Mouse (Mus musculus) forebrain, embryonic 16.5 days (tissue): ENCODE data around the gene Nck2. TPM values are rescaled to one million over a fixed set of nuclear protein-coding genes. Genes with fewer than 3 reads are reported as not detected.
"Not testable (repeated sequence)": the region's sequence is repeated elsewhere in the genome, so short reads cannot be mapped to it uniquely, and the experiment has no call there.

Experiments used
- ATAC-seq: fragments of 200-750 bp; cut with Nextera tagmentation; 2 replicates; pipeline ENCODE4 v1.8.0; 2017; ENCODE audit warnings: mild to moderate bottlenecking, moderate library complexity
- H3K27ac ChIP-seq: fragments of 300-500 bp; sonication (generic); 2 replicates; pipeline ENCODE4 v1.5.1; 2014; ENCODE audit warnings: low read length, control low read depth
- H3K27me3 ChIP-seq: fragments of 300-500 bp; sonication (generic); replicated peaks from 2 replicates; pipeline ENCODE4 v1.6.1; 2014; ENCODE audit warnings: low read length; ENCODE audit not compliant: control insufficient read depth, insufficient read depth
- H3K36me3 ChIP-seq: fragments of 300-500 bp; sonication (generic); 2 replicates; pipeline ENCODE4 v1.6.1; 2014; ENCODE audit not compliant: control insufficient read depth, insufficient read depth
- H3K4me1 ChIP-seq: fragments of 300-500 bp; sonication (generic); replicated peaks from 2 replicates; pipeline ENCODE4 v1.6.1; 2014; ENCODE audit warnings: low read length; ENCODE audit not compliant: control insufficient read depth, insufficient read depth
- H3K4me2 ChIP-seq: fragments of 300-500 bp; sonication (generic); 2 replicates; pipeline ENCODE4 v1.6.1; 2014; ENCODE audit warnings: mild to moderate bottlenecking, low read length, control low read depth
- H3K4me3 ChIP-seq: fragments of 300-500 bp; sonication (generic); replicated peaks from 2 replicates; pipeline ENCODE4 v1.5.1; 2014; ENCODE audit warnings: mild to moderate bottlenecking, low read length, control low read depth
- H3K9ac ChIP-seq: fragments of 300-500 bp; sonication (generic); replicated peaks from 2 replicates; pipeline ENCODE4 v1.6.1; 2014; ENCODE audit warnings: low read depth, low read length, control low read depth
- H3K9me3 ChIP-seq: fragments of 300-500 bp; sonication (generic); 2 replicates; pipeline ENCODE4 v1.6.1; 2016; ENCODE audit warnings: low read length; ENCODE audit not compliant: control insufficient read depth
- WGBS: fragments of 180-500 bp; shearing (Covaris S2); extraction: QIAGEN DNeasy Blood & Tissue Kit; methylation state at CpG from one replicate; pipeline ENCODE4 v1.1.7; 2014; 5-methylcytosine and 5-hydroxymethylcytosine counted together
- polyA plus RNA-seq: library from polyadenylated mRNA; unstranded; fragments of >200 nt; fragmentation: Nextera tagmentation; extraction: Ambion mirVana; gene quantifications from 2 replicates; pipeline ENCODE4 v1.2.1, GENCODE M21; 2015

The Nck2 gene
- polyA plus RNA-seq, 1 experiment from 2014 or later: 53.4 TPM

DNA sequence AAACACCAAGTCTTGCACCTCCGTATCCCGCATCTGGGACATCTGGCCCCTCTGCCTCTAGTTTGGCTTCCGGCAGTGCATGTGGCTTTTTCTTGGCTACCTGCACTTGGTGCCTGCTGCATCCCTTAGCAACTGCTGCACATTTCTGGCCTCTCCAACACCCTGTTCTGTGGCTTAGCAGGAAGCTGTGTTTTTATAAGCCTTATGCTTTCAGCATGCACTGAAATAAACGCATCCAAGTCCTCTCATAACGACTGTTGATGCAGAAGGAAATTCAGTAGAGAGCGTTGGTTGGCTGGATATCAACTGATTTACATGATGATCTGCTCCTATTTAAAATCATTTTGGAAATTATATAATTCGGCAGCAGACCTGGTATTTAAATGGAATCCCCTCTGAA is 86.9 kb downstream of the Nck2 start:
- Histone ChIP-seq H3K4me2 (no peak overlapping the region), H3K4me1 (peaks cover 42% of the 10 kb centered on the region), H3K9me3 (no peaks in the 10 kb centered on the region), H3K4me3 (no peak overlapping the region), H3K27me3 (no peaks in the 10 kb centered on the region), H3K36me3 (no peaks in the 10 kb centered on the region; the same call in 1 of the 2 replicates), H3K27ac (peak overlapping the region; percentile 71), H3K9ac (no peak overlapping the region)
- WGBS: 41% methylated on average over 7 of the region's 7 CpGs
- ATAC-seq: peak; percentile 68

- no peaks in the 10 kb centered on the region for H3K27me3 ChIP-seq
- WGBS: 82% methylated on average over 4 of the region's 4 CpGs
- no peak for ATAC-seq
Observed at GRCm38 (mm10) chr1:43532279-43532678, 87.9 kb downstream of the Nck2 start.

GRCm38 (mm10) chr1:43533497-43533896 is 89.1 kb downstream of the Nck2 start:
- not testable (repeated sequence) for ATAC-seq, H3K4me2 ChIP-seq, H3K36me3 ChIP-seq, H3K9me3 ChIP-seq, H3K27ac ChIP-seq, H3K9ac ChIP-seq, H3K27me3 ChIP-seq, H3K4me3 ChIP-seq
- 88% methylated on average over 11 of the region's 11 CpGs for WGBS
- peaks cover 42% of the 10 kb centered on the region for H3K4me1 ChIP-seq

More at GRCm38 (mm10) chr1:43532279-43532678, 87.9 kb downstream of the Nck2 start:
- no peak overlapping the region for H3K4me2 ChIP-seq
- no peaks in the 10 kb centered on the region for H3K9me3 ChIP-seq
- no peak overlapping the region for H3K4me3 ChIP-seq
- H3K36me3 ChIP-seq: no peaks in the 10 kb centered on the region; the same call in 1 of the 2 replicates
- H3K4me1 ChIP-seq: peaks cover 42% of the 10 kb centered on the region
- no peak overlapping the region for H3K9ac ChIP-seq
- no peak overlapping the region for H3K27ac ChIP-seq

DNA sequence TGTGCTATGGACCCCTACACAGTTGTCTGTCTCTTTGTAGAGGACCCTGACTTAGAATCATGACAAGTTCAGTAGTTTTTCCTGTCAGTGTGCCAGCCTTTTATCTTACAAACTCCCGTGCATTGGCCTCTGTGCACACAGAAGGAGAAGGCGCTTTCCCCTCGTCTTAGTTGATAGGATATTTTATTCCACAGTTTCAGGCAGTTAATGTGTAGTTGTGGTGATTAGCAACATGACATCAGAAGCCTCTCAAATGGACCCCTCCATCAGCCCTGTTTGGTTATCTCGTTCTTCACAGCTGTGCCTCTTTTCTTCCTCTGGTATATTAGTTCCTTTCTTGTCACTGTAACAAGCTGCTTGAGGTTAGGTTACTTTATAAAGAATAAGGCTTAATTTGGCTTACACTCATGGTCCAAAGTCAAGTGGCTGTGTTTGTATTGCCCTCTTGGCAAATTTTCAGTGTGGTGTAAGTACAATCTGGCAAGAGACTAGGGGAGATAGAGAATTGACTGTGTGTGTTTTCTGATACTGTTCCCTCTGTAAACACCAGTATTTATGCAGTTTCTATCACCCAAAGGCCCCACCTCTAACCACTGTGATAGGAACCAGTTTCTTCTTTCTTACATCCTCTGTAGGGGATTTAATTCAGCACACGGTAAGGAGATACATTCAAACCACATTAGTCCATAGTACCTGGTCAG is 89.8 kb downstream of the Nck2 start:
- WGBS: 72% methylated on average over 5 of the region's 5 CpGs
- H3K27me3 ChIP-seq: no peaks in the 10 kb centered on the region
- no peak for ATAC-seq
- no peak overlapping the region for H3K4me2 ChIP-seq
- no peaks in the 10 kb centered on the region; the same call in 1 of the 2 replicates for H3K36me3 ChIP-seq
- H3K4me1 ChIP-seq: peaks cover 45% of the 10 kb centered on the region
- H3K27ac ChIP-seq: peak overlapping the region; percentile 76
- H3K9ac ChIP-seq: no peak overlapping the region
- H3K4me3 ChIP-seq: no peak overlapping the region
- H3K9me3 ChIP-seq: no peaks in the 10 kb centered on the region

DNA sequence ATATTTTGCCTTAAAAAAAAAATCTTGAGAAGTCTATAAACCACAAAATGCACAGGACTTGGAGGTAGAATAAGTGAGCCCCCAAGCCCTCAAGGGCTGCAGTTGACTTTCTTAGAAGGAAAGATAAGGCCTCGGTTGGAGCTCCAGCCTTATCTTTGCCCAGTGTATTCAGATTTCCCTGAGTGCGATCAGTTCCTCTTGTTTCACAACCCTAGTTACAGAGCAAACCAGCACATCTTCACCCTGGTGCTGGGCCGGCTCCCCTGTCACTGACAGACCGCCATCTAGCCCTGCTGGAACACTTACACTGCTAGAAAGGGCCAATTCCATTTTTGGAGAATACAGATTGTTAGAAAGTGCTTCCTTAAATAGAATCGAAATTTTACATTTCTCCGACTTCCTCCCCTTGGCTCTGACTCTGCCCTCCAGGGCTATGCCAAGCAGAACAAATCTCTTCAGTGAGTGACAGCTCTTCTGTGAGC is 91.2 kb downstream of the Nck2 start:
- WGBS: 65% methylated on average over 6 of the region's 6 CpGs
- Histone ChIP-seq H3K9ac (no peak overlapping the region), H3K27ac (peak overlapping the region; percentile 76), H3K4me1 (peaks cover 41% of the 10 kb centered on the region), H3K4me3 (no peak overlapping the region), H3K27me3 (no peaks in the 10 kb centered on the region), H3K9me3 (no peaks in the 10 kb centered on the region), H3K4me2 (no peak overlapping the region), H3K36me3 (no peaks in the 10 kb centered on the region; the same call in 1 of the 2 replicates)
- ATAC-seq: peak; percentile 73

DNA sequence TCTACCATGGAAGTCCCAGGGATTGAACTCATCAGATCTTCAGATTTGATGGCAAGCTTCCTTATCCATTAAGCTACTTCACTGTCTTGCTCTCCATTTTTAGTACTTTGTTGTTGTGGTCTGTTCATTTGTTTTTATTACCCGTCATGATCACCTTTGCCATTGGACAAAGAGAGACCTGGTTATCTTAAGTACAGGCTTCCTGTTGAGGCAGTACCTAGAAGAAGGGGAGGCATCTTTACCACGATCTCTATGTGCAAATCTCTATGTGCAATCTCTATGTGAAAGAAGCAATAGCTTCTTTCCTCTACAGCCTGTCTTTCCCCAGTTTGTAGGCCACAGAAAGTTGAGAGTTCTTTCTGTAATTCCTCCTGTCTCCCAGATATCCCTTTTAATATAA is 91.9 kb downstream of the Nck2 start:
- peaks cover 34% of the 10 kb centered on the region for H3K4me1 ChIP-seq
- no peaks in the 10 kb centered on the region for H3K9me3 ChIP-seq
- H3K27me3 ChIP-seq: no peaks in the 10 kb centered on the region
- 95% methylated on average over 2 of the region's 2 CpGs for WGBS
- no peak for ATAC-seq
- H3K9ac ChIP-seq: no peak overlapping the region
- no peak overlapping the region for H3K4me3 ChIP-seq
- no peak overlapping the region for H3K4me2 ChIP-seq
- H3K27ac ChIP-seq: peak overlapping the region; percentile 73
- H3K36me3 ChIP-seq: no peaks in the 10 kb centered on the region; the same call in 1 of the 2 replicates

DNA sequence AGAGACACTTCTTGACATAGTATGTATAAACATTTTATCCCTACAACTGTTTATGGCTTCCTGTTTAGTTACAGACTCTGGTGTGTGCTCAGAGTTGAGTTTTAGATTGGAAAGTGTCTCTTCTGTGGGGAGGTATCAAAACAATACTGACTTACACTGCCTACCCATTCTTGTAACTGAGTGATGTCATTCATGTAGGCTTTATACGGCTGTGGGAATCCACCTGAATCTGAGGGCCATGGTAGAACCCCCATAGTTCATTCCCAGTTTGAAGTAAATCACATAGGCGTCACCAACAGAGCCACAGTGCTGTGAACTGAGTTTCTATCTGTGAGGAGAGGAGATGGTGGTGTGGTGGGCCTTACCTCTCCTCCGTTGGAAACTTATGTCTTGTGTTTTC is 92.6 kb downstream of the Nck2 start:
- Histone ChIP-seq H3K36me3 (no peaks in the 10 kb centered on the region; the same call in 1 of the 2 replicates), H3K27me3 (no peaks in the 10 kb centered on the region), H3K9me3 (no peaks in the 10 kb centered on the region), H3K4me1 (peaks cover 28% of the 10 kb centered on the region), H3K9ac (no peak overlapping the region), H3K4me3 (no peak overlapping the region), H3K4me2 (no peak overlapping the region), H3K27ac (no peak overlapping the region)
- WGBS: 89% methylated on average over 3 of the region's 3 CpGs
- no peak for ATAC-seq

- H3K4me1 ChIP-seq: peaks cover 24% of the 10 kb centered on the region
- H3K27ac ChIP-seq: no peak overlapping the region
- no peak for ATAC-seq
- H3K4me3 ChIP-seq: no peak overlapping the region
- H3K4me2 ChIP-seq: no peak overlapping the region
- no peaks in the 10 kb centered on the region; the same call in 1 of the 2 replicates for H3K36me3 ChIP-seq
- H3K9ac ChIP-seq: no peak overlapping the region
- H3K9me3 ChIP-seq: no peaks in the 10 kb centered on the region
- H3K27me3 ChIP-seq: no peaks in the 10 kb centered on the region
Observed at GRCm38 (mm10) chr1:43537496-43537895, 93.1 kb downstream of the Nck2 start.

GRCm38 (mm10) chr1:43538716-43539115 is 94.3 kb downstream of the Nck2 start:
- Histone ChIP-seq H3K9ac (no peak overlapping the region), H3K36me3 (no peaks in the 10 kb centered on the region; the same call in 1 of the 2 replicates), H3K4me2 (no peak overlapping the region), H3K4me1 (peaks cover 29% of the 10 kb centered on the region), H3K27ac (peak overlapping the region; percentile 29), H3K9me3 (no peaks in the 10 kb centered on the region), H3K4me3 (no peak overlapping the region), H3K27me3 (no peaks in the 10 kb centered on the region)
- 0 out of 2 replicates have a peak, but pooled peaks have one; percentile 26 for ATAC-seq
- WGBS: 73% methylated on average over 2 of the region's 2 CpGs
